Mouse (Mus musculus) lung, postnatal 0 days (tissue): ENCODE data around the gene Lrriq4. TPM values are rescaled to one million over a fixed set of nuclear protein-coding genes. Genes with fewer than 3 reads are reported as not detected.
A peak's percentile ranks its signal among the peaks of the same experiment; 100 is the strongest.

Source experiments
- ATAC-seq: fragments of 200-750 bp; cut with Nextera tagmentation; 2 replicates; pipeline ENCODE4 v1.8.0; 2017; ENCODE audit warnings: moderate library complexity
- DNase-seq: peaks from one replicate; pipeline ENCODE4 v3.0.0-alpha.2; 2016; ENCODE audit warnings: low spot score
- H3K27ac ChIP-seq: fragments of 300-500 bp; sonication (generic); 2 replicates; pipeline ENCODE4 v1.5.1; 2014; ENCODE audit warnings: antibody characterized with exemption, mild to moderate bottlenecking, low read length, mixed read lengths
- H3K27me3 ChIP-seq: fragments of 300-500 bp; sonication (generic); replicated peaks from 2 replicates; pipeline ENCODE4 v1.6.1; 2014; ENCODE audit warnings: low read length, mixed read lengths; ENCODE audit not compliant: insufficient read depth
- H3K36me3 ChIP-seq: fragments of 300-500 bp; sonication (generic); 2 replicates; pipeline ENCODE4 v1.6.1; 2014; ENCODE audit warnings: low read length, mixed read lengths; ENCODE audit not compliant: insufficient read depth
- H3K4me1 ChIP-seq: fragments of 300-500 bp; sonication (generic); 2 replicates; pipeline ENCODE4 v1.6.1; 2014; ENCODE audit warnings: antibody characterized with exemption, low read depth, low read length, mixed read lengths; ENCODE audit not compliant: insufficient read depth
- H3K4me2 ChIP-seq: fragments of 300-500 bp; sonication (generic); replicated peaks from 2 replicates; pipeline ENCODE4 v1.6.1; 2014; ENCODE audit warnings: low read depth, mild to moderate bottlenecking, low read length, moderate library complexity, mixed read lengths
- H3K4me3 ChIP-seq: fragments of 300-500 bp; sonication (generic); 2 replicates; pipeline ENCODE4 v1.5.1; 2014; ENCODE audit warnings: low read depth, low read length
- H3K9ac ChIP-seq: fragments of 300-500 bp; sonication (generic); replicated peaks from 2 replicates; pipeline ENCODE4 v1.6.1; 2014; ENCODE audit warnings: low read depth, mild to moderate bottlenecking
- H3K9me3 ChIP-seq: fragments of 300-500 bp; sonication (generic); 2 replicates; pipeline ENCODE4 v1.6.1; 2016; ENCODE audit warnings: low read length, mixed read lengths
- CTCF ChIP-seq: IDR thresholded peaks from 2 replicates; pipeline ENCODE4 v1.5.1; 2016; ENCODE audit warnings: antibody characterized with exemption, mild to moderate bottlenecking
- EP300 ChIP-seq: IDR thresholded peaks from 2 replicates; pipeline ENCODE4 v1.6.1; 2016; ENCODE audit warnings: antibody characterized with exemption, mild to moderate bottlenecking, control low read depth
- WGBS: fragments of 180-500 bp; shearing (Covaris S2); extraction: QIAGEN DNeasy Blood & Tissue Kit; methylation state at CpG from one replicate; pipeline ENCODE4 v1.1.7; 2014; 5-methylcytosine and 5-hydroxymethylcytosine counted together
- polyA plus RNA-seq: library from polyadenylated mRNA; unstranded; fragments of >200 nt; fragmentation: Nextera tagmentation; extraction: Ambion mirVana; gene quantifications from 2 replicates; pipeline ENCODE4 v1.2.1, GENCODE M21; 2015

Gene Lrriq4
- polyA plus RNA-seq, 1 experiment from 2014 or later = not detected

- TF ChIP-seq EP300 = no peak
- no peak for TF ChIP-seq CTCF
- H3K27me3 ChIP-seq = no peaks in the 10 kb centered on the region
- H3K27ac ChIP-seq = no peak overlapping the region
- H3K9me3 ChIP-seq = no peaks in the 10 kb centered on the region
- no peaks in the 10 kb centered on the region for H3K4me1 ChIP-seq
- ATAC-seq = no peak
- no peak for DNase-seq
- peaks cover 2% of the 10 kb centered on the region for H3K36me3 ChIP-seq
- no peak overlapping the region for H3K4me2 ChIP-seq
- WGBS = 45% methylated on average over 8 of the region's 8 CpGs
- H3K9ac ChIP-seq = no peak overlapping the region
- no peak overlapping the region for H3K4me3 ChIP-seq
Measured at GRCm38 (mm10) chr3:30620132-30620531, 24.2 kb upstream of the Lrriq4 start.

GRCm38 (mm10) chr3:30633681-30634080 lies 10.6 kb upstream of the Lrriq4 start:
- no peak overlapping the region for H3K4me2 ChIP-seq
- H3K9ac ChIP-seq = no peak overlapping the region
- no peaks in the 10 kb centered on the region for H3K27me3 ChIP-seq
- H3K27ac ChIP-seq = no peak overlapping the region
- H3K36me3 ChIP-seq = no peaks in the 10 kb centered on the region
- ATAC-seq = no peak
- TF ChIP-seq CTCF (peak; percentile 26), EP300 (no peak)
- no peaks in the 10 kb centered on the region for H3K4me1 ChIP-seq
- DNase-seq = no peak
- WGBS = 52% methylated on average over 3 of the region's 3 CpGs
- no peak overlapping the region for H3K4me3 ChIP-seq
- H3K9me3 ChIP-seq = no peaks in the 10 kb centered on the region

DNA sequence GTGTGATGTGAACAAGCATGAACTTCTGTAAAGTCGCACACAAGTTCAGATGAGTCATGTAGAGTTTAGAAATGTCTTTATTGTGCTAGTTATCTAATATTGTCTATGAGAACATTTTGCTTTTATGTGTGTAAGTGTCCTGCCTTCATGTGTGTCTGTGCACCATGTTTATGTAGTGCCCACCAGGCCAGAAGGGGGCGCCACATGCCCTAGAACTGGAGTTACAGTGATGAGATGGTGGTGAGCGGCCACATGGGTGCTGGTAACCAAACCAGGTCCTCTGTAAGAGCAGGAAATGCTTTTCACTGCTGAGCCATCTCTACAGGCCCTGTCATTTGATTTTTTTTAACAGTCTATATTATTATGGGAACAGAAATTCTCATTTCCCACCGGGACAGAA lies 8.7 kb upstream of the Lrriq4 start:
- no peaks in the 10 kb centered on the region for H3K36me3 ChIP-seq
- TF ChIP-seq CTCF (no peak), EP300 (no peak)
- H3K4me3 ChIP-seq = no peak overlapping the region
- DNase-seq (no peak), ATAC-seq (no peak)
- H3K27me3 ChIP-seq = no peaks in the 10 kb centered on the region
- H3K27ac ChIP-seq = no peak overlapping the region
- no peaks in the 10 kb centered on the region for H3K9me3 ChIP-seq
- no peak overlapping the region for H3K9ac ChIP-seq
- no peak overlapping the region for H3K4me2 ChIP-seq
- 76% methylated on average over 4 of the region's 4 CpGs for WGBS
- no peaks in the 10 kb centered on the region for H3K4me1 ChIP-seq

GRCm38 (mm10) chr3:30646761-30647160 lies 2.5 kb downstream of the Lrriq4 start:
- no peaks in the 10 kb centered on the region for H3K9me3 ChIP-seq
- TF ChIP-seq EP300 (no peak), CTCF (no peak)
- 48% methylated on average over 8 of the region's 8 CpGs for WGBS
- H3K4me1 ChIP-seq = peaks cover 13% of the 10 kb centered on the region; the same call in 1 of the 2 replicates
- no peak overlapping the region for H3K27ac ChIP-seq
- DNase-seq (no peak), ATAC-seq (no peak)
- H3K27me3 ChIP-seq = no peaks in the 10 kb centered on the region
- H3K36me3 ChIP-seq = no peaks in the 10 kb centered on the region
- no peak overlapping the region for H3K4me3 ChIP-seq
- H3K4me2 ChIP-seq = no peak overlapping the region
- no peak overlapping the region for H3K9ac ChIP-seq

- H3K4me2 ChIP-seq = peak within 1 kb of the TSS; percentile 46
- 3% methylated on average over 24 of the region's 25 CpGs for WGBS
- H3K9ac ChIP-seq = no peak within 1 kb of the TSS
- ATAC-seq (peak; percentile 92), DNase-seq (peak; percentile 81)
- H3K36me3 ChIP-seq = no peaks in the 10 kb centered on the region
- peaks cover 13% of the 10 kb centered on the region; the same call in 1 of the 2 replicates for H3K4me1 ChIP-seq
- H3K9me3 ChIP-seq = no peaks in the 10 kb centered on the region
- TF ChIP-seq CTCF = no peak
- no peak for TF ChIP-seq EP300
- H3K4me3 ChIP-seq = peak within 1 kb of the TSS; percentile 6
- H3K27ac ChIP-seq = no peak within 1 kb of the TSS
- no peaks in the 10 kb centered on the region for H3K27me3 ChIP-seq
Measured at GRCm38 (mm10) chr3:30647440-30648090, 3.3 kb downstream of the Lrriq4 start, which contains the start of gene Lrrc34. Lrrc34 (minus strand) TSS chr3:30647869.

- Histone ChIP-seq H3K36me3 (no peaks in the 10 kb centered on the region), H3K4me2 (no peak overlapping the region), H3K4me3 (no peak overlapping the region), H3K9ac (no peak overlapping the region), H3K9me3 (no peaks in the 10 kb centered on the region), H3K27ac (no peak overlapping the region), H3K4me1 (peaks cover 13% of the 10 kb centered on the region; the same call in 1 of the 2 replicates), H3K27me3 (no peaks in the 10 kb centered on the region)
- TF ChIP-seq EP300 (no peak), CTCF (no peak)
- ATAC-seq (no peak), DNase-seq (no peak)
- 91% methylated on average over 2 of the region's 2 CpGs for WGBS
Measured at GRCm38 (mm10) chr3:30648466-30648865, 4.2 kb downstream of the Lrriq4 start.
